Mouse (Mus musculus) T-helper 1 cell (primary cell): Measurements from ENCODE around the gene Diras1.
"Not testable (repeated sequence)": the region's sequence is repeated elsewhere in the genome, so short reads cannot be mapped to it uniquely, and the experiment has no call there.

Source experiments
- in situ Hi-C: fragments of 300-600 bp; cut with MboI, MseI; formaldehyde crosslinking; loops from one replicate; pipeline ENCODE4 v1.15.1; 2025; ENCODE audit warnings: high pct_unique_total_duplicates

Diras1 gene

GRCm38 (mm10) chr10:81025639-81026275 is at the start of gene Diras1:
Gene Diras1, minus strand, starts transcription at chr10:81025662.
- in situ Hi-C loops: no loop called here

GRCm38 (mm10) chr10:81073464-81073863 is 48.0 kb upstream of the Diras1 start:
- in situ Hi-C loops: no loop called here

GRCm38 (mm10) chr10:81072290-81072689 is 46.8 kb upstream of the Diras1 start:
- in situ Hi-C loops: no loop called here

GRCm38 (mm10) chr10:81069836-81070235 is 44.4 kb upstream of the Diras1 start, which contains the start of gene Thop1:
Gene Thop1, plus strand, starts transcription at chr10:81070035.
- in situ Hi-C loops: no loop called here

GRCm38 (mm10) chr10:81068706-81069105 is 43.2 kb upstream of the Diras1 start:
- in situ Hi-C loops: no loop called here

- in situ Hi-C loops: not testable (repeated sequence)
Observed at GRCm38 (mm10) chr10:81064519-81064918, 39.1 kb upstream of the Diras1 start.

- in situ Hi-C loops: no loop called here
Observed at GRCm38 (mm10) chr10:81062710-81063109, 37.2 kb upstream of the Diras1 start.

GRCm38 (mm10) chr10:81059603-81060543 is 34.4 kb upstream of the Diras1 start, which contains the start of gene Sgta:
Gene Sgta, minus strand, starts transcription at chr10:81060181.
- in situ Hi-C loops: loop anchor here (10.0 kb wide), 1 partner anchor 825 kb away; no protein-coding TSS in a partner anchor

GRCm38 (mm10) chr10:81058896-81059295 is 33.4 kb upstream of the Diras1 start:
- in situ Hi-C loops: loop anchor here (10.0 kb wide), 1 partner anchor 824 kb away; no protein-coding TSS in a partner anchor

- in situ Hi-C loops: loop anchor here (10.0 kb wide), 1 partner anchor 823 kb away; no protein-coding TSS in a partner anchor
Observed at GRCm38 (mm10) chr10:81057406-81058130, 32.1 kb upstream of the Diras1 start.

- in situ Hi-C loops: loop anchor here (10.0 kb wide), 1 partner anchor 821 kb away; no protein-coding TSS in a partner anchor
Observed at GRCm38 (mm10) chr10:81055802-81056340, 30.4 kb upstream of the Diras1 start.

GRCm38 (mm10) chr10:81055169-81055568 is 29.7 kb upstream of the Diras1 start:
- in situ Hi-C loops: loop anchor here (10.0 kb wide), 1 partner anchor 820 kb away; no protein-coding TSS in a partner anchor

GRCm38 (mm10) chr10:81052577-81052976 is 27.1 kb upstream of the Diras1 start:
- in situ Hi-C loops: loop anchor here (10.0 kb wide), 1 partner anchor 818 kb away; no protein-coding TSS in a partner anchor

GRCm38 (mm10) chr10:81051133-81051532 is 25.7 kb upstream of the Diras1 start:
- in situ Hi-C loops: loop anchor here (10.0 kb wide), 1 partner anchor 816 kb away; no protein-coding TSS in a partner anchor

GRCm38 (mm10) chr10:81050645-81051044 is 25.2 kb upstream of the Diras1 start:
- in situ Hi-C loops: loop anchor here (10.0 kb wide), 1 partner anchor 816 kb away; no protein-coding TSS in a partner anchor

- in situ Hi-C loops: not testable (repeated sequence)
Observed at GRCm38 (mm10) chr10:81045246-81045645, 19.8 kb upstream of the Diras1 start.

GRCm38 (mm10) chr10:81041458-81042175 is 16.2 kb upstream of the Diras1 start:
- in situ Hi-C loops: no loop called here

GRCm38 (mm10) chr10:81036988-81037580 is 11.6 kb upstream of the Diras1 start, which contains the start of gene Slc39a3:
Gene Slc39a3, minus strand, starts transcription at chr10:81037426.
- in situ Hi-C loops: no loop called here

GRCm38 (mm10) chr10:81036251-81036650 is 10.8 kb upstream of the Diras1 start:
- in situ Hi-C loops: no loop called here

GRCm38 (mm10) chr10:81033586-81033985 is 8.1 kb upstream of the Diras1 start:
- in situ Hi-C loops: no loop called here
